Mouse (Mus musculus): ENCODE results near the gene Rec8.

Rec8 gene

GRCm38 (mm10) chr14:55617822-55618221 is at the start of gene Rec8:
Rec8 (plus strand) TSS chr14:55618037.
- peak in 1 of 2 experiments; percentile 17 for DNase-seq (ENCODE audit: low spot score in 2 of 2)

DNA sequence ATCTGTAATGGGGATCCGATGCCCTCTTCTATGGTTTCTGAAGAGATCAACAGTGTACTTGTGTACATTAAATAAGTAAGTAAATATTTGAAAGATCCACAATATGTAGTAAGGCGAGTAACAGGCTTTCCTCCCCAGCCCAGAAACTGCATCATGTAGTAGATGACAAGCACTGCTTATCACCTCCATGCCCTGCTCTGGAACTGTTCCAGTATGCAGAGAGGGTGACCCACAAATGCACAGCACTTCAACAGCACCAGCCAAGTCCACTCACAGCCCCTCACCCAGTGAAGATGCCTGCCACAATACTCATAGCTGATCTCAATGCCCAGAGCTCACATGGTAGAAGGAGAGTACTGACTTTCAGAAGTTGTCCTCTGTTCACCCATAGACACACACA is 47.2 kb upstream of the Rec8 start:
- no peak for DNase-seq (ENCODE audit: low spot score in 2 of 2)

GRCm38 (mm10) chr14:55571760-55572159 is 46.1 kb upstream of the Rec8 start:
- no peak for DNase-seq (ENCODE audit: low spot score in 2 of 2)

- no peak for DNase-seq (ENCODE audit: low spot score in 2 of 2)
Observed at GRCm38 (mm10) chr14:55575302-55575701, 42.5 kb upstream of the Rec8 start, which contains the start of gene Fitm1. Fitm1 (plus strand) TSS chr14:55575617.

DNA sequence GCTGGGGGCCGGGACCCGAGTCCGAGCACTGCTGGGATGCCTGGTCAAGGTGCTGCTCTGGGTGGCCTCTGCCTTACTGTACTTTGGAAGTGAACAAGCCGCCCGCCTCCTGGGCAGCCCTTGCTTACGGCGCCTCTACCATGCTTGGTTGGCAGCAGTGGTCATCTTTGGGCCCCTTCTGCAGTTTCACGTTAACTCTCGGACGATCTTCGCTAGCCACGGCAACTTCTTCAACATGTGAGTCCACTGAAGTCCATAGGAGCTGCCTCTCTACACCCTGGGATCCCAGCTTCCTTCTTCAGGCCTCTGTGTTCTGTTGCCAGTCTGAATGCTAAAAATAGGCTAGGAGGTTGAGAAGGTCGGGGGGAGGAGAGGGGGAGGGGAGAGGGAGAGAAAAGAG is 42.1 kb upstream of the Rec8 start:
- DNase-seq (ENCODE audit: low spot score in 2 of 2), result no peak

GRCm38 (mm10) chr14:55576376-55576775 is 41.5 kb upstream of the Rec8 start:
- DNase-seq (ENCODE audit: low spot score in 2 of 2), result peak in 1 of 2 experiments; percentile 32

GRCm38 (mm10) chr14:55577871-55578667 is 39.8 kb upstream of the Rec8 start, which contains the start of gene Psme1:
Psme1 (plus strand) TSS chr14:55578123.
- peak; percentile 88 to 90 for DNase-seq (ENCODE audit: low spot score in 2 of 2)

DNA sequence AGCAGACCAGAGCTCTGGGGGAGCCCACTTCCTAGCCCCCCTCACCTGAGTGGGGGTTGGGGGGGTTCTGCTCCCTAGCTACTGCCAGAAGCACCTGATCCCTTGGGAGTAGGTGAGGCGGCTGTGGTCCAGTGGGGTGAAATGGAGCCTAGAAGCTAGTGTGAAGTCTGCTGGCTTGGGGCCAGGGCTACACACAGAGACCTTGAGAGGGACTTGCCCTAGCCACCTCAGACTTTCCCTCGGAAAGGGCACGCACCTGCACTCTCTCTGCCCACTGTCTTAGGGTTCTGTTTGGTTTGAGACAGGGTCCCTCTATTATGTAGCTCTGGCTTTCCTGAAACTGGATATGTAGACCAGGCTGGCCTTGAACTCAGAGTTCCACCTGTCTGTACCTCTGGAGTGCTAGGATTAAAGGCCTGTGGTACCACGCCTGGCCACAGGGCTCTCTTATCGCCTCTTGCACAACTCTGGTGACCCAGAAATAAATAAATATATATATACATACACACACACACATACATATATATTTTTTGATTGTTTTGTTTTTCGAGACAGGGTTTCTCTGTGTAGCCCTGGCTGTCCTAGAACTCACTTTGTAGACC is 39.1 kb upstream of the Rec8 start:
- DNase-seq (ENCODE audit: low spot score in 2 of 2), result peak; percentile 70 to 71

- no peak for DNase-seq (ENCODE audit: low spot score in 2 of 2)
Observed at GRCm38 (mm10) chr14:55579511-55580496, 38.0 kb upstream of the Rec8 start.

- DNase-seq (ENCODE audit: low spot score in 2 of 2), result no peak
Observed at GRCm38 (mm10) chr14:55580731-55581130, 37.1 kb upstream of the Rec8 start.

DNA sequence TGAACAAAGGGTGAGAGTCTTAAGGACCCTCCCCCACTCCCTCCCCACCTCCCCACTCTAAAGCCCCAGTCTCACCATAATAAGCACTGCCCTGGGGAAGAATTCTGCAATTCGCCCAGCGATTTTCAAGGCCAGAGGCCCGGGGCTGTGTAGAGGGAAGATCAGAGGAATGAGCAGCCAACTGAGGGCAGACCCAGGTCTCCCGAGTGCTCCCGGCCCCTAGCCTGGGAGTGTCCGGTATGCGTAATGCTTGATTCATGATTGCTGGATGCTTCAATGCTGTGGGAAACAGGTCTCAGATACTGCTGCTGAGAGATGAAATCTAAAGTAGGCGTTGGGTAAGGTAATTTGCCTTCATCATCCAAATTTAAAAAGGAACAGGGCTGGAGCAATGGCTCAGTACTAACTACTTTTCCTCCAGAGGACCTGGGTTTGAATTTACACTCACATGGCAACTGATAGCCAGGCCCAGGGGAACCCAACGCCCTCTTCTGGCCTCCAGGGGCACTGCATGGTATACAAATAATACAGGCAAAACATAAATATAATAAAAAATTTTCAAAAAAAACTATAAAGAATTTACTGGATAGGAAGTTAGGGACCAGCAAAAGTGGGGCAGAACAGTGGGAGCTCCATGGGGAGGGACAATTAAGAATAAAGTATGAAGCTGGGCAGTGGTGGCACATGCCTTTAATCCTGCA is 35.7 kb upstream of the Rec8 start:
- DNase-seq (ENCODE audit: low spot score in 2 of 2), result no peak

DNA sequence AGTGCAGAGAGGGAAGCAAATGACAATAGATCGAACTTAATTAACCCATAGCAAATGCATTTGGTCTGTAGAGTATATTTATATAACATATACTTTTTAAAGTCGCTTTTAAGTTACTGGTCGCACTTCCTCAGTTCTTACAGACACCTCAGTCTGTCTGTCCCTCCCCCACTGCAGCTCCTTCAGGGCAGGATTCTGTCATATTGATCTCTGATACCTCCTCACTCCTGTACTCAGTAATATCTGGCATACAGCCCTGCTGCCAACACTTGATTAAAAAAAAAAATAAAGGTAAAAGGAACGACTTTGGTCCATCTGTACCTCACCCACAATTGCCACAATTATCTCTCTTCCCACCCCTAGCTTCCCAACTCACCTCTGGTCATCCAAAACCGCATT is 33.5 kb upstream of the Rec8 start:
- no peak for DNase-seq (ENCODE audit: low spot score in 2 of 2)

- DNase-seq (ENCODE audit: low spot score in 2 of 2), result peak; percentile 84 to 89
Observed at GRCm38 (mm10) chr14:55584702-55585565, 32.9 kb upstream of the Rec8 start, which contains the start of gene Emc9. Emc9 (minus strand) TSS chr14:55585302.

GRCm38 (mm10) chr14:55585566-55585960 is 32.3 kb upstream of the Rec8 start:
- DNase-seq (ENCODE audit: low spot score in 2 of 2), result peak; percentile 35 to 48

- DNase-seq (ENCODE audit: low spot score in 2 of 2), result no peak
Observed at GRCm38 (mm10) chr14:55586149-55586548, 31.7 kb upstream of the Rec8 start.

GRCm38 (mm10) chr14:55589271-55589670 is 28.6 kb upstream of the Rec8 start:
- no peak for DNase-seq (ENCODE audit: low spot score in 2 of 2)

DNA sequence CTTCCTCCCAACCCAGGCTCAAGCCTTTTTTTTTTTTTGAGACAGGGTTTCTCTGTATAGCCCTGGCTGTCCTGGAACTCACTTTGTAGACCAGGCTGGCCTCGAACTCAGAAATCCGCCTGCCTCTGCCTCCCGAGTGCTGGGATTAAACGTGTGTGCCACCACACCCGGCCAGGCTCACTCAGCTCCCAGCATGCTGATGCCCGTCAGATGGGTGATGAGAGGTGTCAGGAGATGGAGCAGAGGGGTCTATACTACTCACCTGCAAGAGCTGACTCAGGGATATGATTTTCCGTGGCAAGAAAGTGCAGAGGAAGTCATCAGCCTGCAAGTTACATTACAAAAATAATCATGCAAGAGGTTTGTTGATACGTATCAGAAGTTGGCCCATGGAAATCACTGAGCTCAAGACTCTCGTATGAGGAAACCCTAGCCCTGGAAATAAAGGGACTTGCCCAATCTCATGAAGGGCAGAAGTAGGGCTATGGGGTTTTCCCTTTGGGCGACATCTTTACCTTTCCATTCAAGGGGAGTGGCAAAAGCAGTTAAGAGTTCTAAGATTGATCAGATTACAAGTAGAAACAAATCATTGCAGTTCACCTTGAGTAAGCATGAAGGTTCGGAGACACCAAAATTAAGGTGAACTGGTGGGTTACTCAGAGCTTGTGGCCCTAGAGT is 27.9 kb upstream of the Rec8 start:
- DNase-seq (ENCODE audit: low spot score in 2 of 2), result peak; percentile 38 to 61

DNA sequence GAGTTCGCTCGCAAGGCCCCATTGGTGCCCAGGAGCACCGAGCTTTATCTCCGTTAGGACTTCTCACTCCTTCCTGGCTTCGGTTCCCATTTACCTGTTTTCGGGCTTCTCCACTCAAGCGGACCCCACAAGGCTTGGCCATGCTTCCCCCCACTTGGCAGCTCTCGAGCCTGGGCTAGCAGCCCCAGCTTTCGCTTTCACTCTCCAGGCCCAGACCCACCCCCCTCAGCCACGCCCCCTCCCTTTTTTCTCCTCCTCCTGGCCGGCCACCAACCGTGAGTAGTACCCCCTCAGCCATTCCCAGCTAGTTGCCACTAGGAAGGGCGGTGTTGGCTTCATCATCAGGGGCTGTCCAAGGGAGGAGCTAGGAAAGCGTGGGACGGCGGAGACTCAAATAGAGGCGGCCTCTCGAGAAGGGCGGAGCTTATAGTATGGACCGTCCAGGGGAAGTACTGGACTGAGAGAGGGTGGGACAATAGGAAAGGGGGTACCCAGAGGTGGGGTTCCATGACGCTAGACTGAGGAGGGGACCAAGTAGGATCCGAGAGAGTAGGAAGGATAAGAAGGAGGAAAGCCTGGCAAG is 27.0 kb upstream of the Rec8 start, which contains the start of gene Psme2:
TSS of gene Psme2 (minus strand) at position 366 of the 583 bp plus-strand sequence.
- DNase-seq (ENCODE audit: low spot score in 2 of 2), result peak; percentile 89 to 92

DNA sequence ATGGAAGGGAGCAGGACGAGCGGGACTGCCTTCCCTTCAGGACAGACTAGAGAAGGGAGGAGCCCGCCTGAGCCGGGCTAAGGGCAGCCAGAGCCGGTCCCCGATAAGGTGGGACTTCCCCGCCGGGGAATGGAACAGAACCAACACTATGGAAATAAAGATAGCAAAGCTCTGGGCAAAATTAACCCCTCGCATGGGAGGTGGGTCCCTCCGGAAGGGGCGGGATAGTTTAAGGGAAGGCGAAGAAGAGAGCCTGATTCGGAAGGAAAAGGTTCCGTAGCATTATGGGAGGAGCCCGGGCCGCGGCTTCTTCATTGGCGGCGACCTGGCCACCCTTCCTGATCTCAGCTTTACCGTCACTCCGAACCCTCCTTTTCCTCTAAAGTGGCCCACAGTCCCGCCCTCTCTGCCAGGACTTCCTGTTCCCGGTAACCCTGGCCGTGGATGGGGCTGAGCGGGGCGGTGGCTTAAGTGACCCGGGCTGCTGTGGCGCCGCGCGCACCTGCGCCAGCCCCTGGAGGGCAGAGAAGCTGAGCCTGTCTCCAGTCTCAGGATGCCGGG is 26.4 kb upstream of the Rec8 start, which contains the start of gene Rnf31:
TSS of gene Rnf31 (plus strand) at position 378 of the 561 bp plus-strand sequence.
- DNase-seq (ENCODE audit: low spot score in 2 of 2), result peak; percentile 95 to 96
